Mouse (Mus musculus) brain, embryonic 14.5 days (tissue): Measurements from ENCODE around the gene Dyrk1a.

Source experiments
- CTCF ChIP-seq: fragments of 200-500 bp; IDR thresholded peaks from 2 replicates; pipeline ENCODE4 v1.5.1; 2012; ENCODE audit warnings: inconsistent platforms, mild to moderate bottlenecking, moderate library complexity, borderline replicate concordance; ENCODE audit not compliant: insufficient read depth, insufficient read length; ENCODE audit errors: extremely low read depth
- POLR2A ChIP-seq: fragments of 200-500 bp; IDR thresholded peaks from 2 replicates; pipeline ENCODE4 v1.6.1; 2012; ENCODE audit warnings: mild to moderate bottlenecking, inconsistent platforms, borderline replicate concordance; ENCODE audit not compliant: poor library complexity, insufficient read depth, insufficient read length, severe bottlenecking; ENCODE audit errors: extremely low read depth

DNA sequence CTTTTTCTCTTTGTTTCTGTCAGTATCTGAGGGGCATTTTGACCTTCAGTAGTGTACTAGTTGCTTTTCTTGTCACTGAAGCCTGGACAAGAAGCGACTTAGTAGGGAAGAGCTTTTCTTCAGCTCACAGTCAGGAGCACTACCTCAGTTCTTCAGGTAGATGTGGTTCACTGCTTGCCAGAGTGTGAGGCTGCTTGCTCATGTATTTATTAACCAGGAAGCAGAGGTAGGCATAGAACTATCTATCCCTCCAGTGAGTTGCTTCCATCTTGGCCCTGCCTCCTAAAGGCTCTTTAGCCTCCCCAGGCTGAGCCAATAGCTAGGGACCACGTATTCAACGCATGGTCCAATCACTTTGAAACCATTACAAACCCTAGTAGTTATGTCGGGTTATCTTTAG lies 112.0 kb downstream of the Dyrk1a start:
- TF ChIP-seq CTCF, result no peak
- TF ChIP-seq POLR2A, result no peak
